Mouse (Mus musculus): ENCODE measurements around the gene Slc8a3.

Slc8a3 gene

GRCm38 (mm10) chr12:81241096-81241495 lies 91.9 kb downstream of the Slc8a3 start:
- DNase-seq (ENCODE audit: low read depth, low spot score), result no peak

GRCm38 (mm10) chr12:81237158-81237557 lies 95.8 kb downstream of the Slc8a3 start:
- DNase-seq (ENCODE audit: low read depth, low spot score), result no peak

- DNase-seq (ENCODE audit: low read depth, low spot score), result no peak
Observed at GRCm38 (mm10) chr12:81235456-81236330, 97.3 kb downstream of the Slc8a3 start.

GRCm38 (mm10) chr12:81233746-81234380 lies 99.1 kb downstream of the Slc8a3 start:
- DNase-seq (ENCODE audit: low read depth, low spot score), result no peak

GRCm38 (mm10) chr12:81227767-81228460 lies 105.1 kb downstream of the Slc8a3 start:
- DNase-seq (ENCODE audit: low read depth, low spot score), result no peak

- no peak for DNase-seq (ENCODE audit: low read depth, low spot score)
Observed at GRCm38 (mm10) chr12:81226590-81226989, 106.4 kb downstream of the Slc8a3 start.

- no peak for DNase-seq (ENCODE audit: low read depth, low spot score)
Observed at GRCm38 (mm10) chr12:81225966-81226577, 106.9 kb downstream of the Slc8a3 start.

GRCm38 (mm10) chr12:81224843-81225242 lies 108.1 kb downstream of the Slc8a3 start:
- no peak for DNase-seq (ENCODE audit: low read depth, low spot score)

GRCm38 (mm10) chr12:81223276-81223675 lies 109.7 kb downstream of the Slc8a3 start:
- no peak for DNase-seq (ENCODE audit: low read depth, low spot score)

- no peak for DNase-seq (ENCODE audit: low read depth, low spot score)
Observed at GRCm38 (mm10) chr12:81219339-81219738, 113.6 kb downstream of the Slc8a3 start.

- no peak for DNase-seq (ENCODE audit: low read depth, low spot score)
Observed at GRCm38 (mm10) chr12:81208559-81208958, 124.4 kb downstream of the Slc8a3 start.

GRCm38 (mm10) chr12:81205619-81206560 lies 127.1 kb downstream of the Slc8a3 start:
- DNase-seq (ENCODE audit: low read depth, low spot score), result peak; percentile 65

- DNase-seq (ENCODE audit: low read depth, low spot score), result no peak
Observed at GRCm38 (mm10) chr12:81203226-81203625, 129.8 kb downstream of the Slc8a3 start.

- peak; percentile 50 for DNase-seq (ENCODE audit: low read depth, low spot score)
Observed at GRCm38 (mm10) chr12:81199280-81199955, 133.6 kb downstream of the Slc8a3 start.

GRCm38 (mm10) chr12:81197468-81198075 lies 135.4 kb downstream of the Slc8a3 start:
- no peak for DNase-seq (ENCODE audit: low read depth, low spot score)

GRCm38 (mm10) chr12:81193968-81194367 lies 139.0 kb downstream of the Slc8a3 start:
- DNase-seq (ENCODE audit: low read depth, low spot score), result no peak

- DNase-seq (ENCODE audit: low read depth, low spot score), result no peak
Observed at GRCm38 (mm10) chr12:81189636-81190035, 143.3 kb downstream of the Slc8a3 start.

GRCm38 (mm10) chr12:81188996-81189395 lies 144.0 kb downstream of the Slc8a3 start:
- no peak for DNase-seq (ENCODE audit: low read depth, low spot score)

- no peak for DNase-seq (ENCODE audit: low read depth, low spot score)
Observed at GRCm38 (mm10) chr12:81188423-81188822, 144.6 kb downstream of the Slc8a3 start.

- DNase-seq (ENCODE audit: low read depth, low spot score), result no peak
Observed at GRCm38 (mm10) chr12:81186668-81187067, 146.3 kb downstream of the Slc8a3 start.
